Mouse (Mus musculus) MEL (cell line): ENCODE measurements around the gene Vdac1. TPM values are rescaled to one million over a fixed set of nuclear protein-coding genes. Genes with fewer than 3 reads are reported as not detected.
"Not testable (repeated sequence)": the region's sequence is repeated elsewhere in the genome, so short reads cannot be mapped to it uniquely, and the experiment has no call there.

Experiments
- DNase-seq: peaks from one replicate; pipeline ENCODE4 v3.0.0; 2011; ENCODE audit warnings: low read depth, low spot score
- H3K27ac ChIP-seq: 2 replicates; pipeline ENCODE4 v1.5.1; 2012; ENCODE audit warnings: low read depth, mild to moderate bottlenecking, control low read depth, low read length, moderate library complexity; ENCODE audit not compliant: control insufficient read depth
- H3K27me3 ChIP-seq, 2 experiments: fragments of 150-350 bp in 1 of 2; sonication (generic) in 1 of 2; 2 replicates each; pipeline ENCODE4 v1.6.1; 2012; ENCODE audit warnings: low read length in 2 of 2, mild to moderate bottlenecking in 2 of 2, improper control_type of control experiment in 1 of 2, moderate library complexity in 1 of 2; ENCODE audit not compliant: insufficient read depth in 2 of 2, control insufficient read depth in 1 of 2
- H3K36me3 ChIP-seq, 2 experiments: 2 replicates each; pipeline ENCODE4 v1.6.1; 2012 to 2014; ENCODE audit warnings: low read length in 2 of 2, improper control_type of control experiment in 1 of 2, inconsistent platforms in 1 of 2, mild to moderate bottlenecking in 1 of 2; ENCODE audit not compliant: insufficient read depth in 2 of 2, control insufficient read depth in 1 of 2
- H3K4me1 ChIP-seq, 2 experiments: fragments of 150-350 bp in 1 of 2; sonication (generic) in 1 of 2; 2 replicates each; pipeline ENCODE4 v1.6.1; 2012; ENCODE audit warnings: low read length in 2 of 2, improper control_type of control experiment in 1 of 2, mild to moderate bottlenecking in 1 of 2; ENCODE audit not compliant: insufficient read depth in 2 of 2, control insufficient read depth in 1 of 2
- H3K4me3 ChIP-seq, 2 experiments: fragments of 150-350 bp in 1 of 2; sonication (generic) in 1 of 2; 2 replicates each; pipeline ENCODE4 v1.5.1; 2012; ENCODE audit warnings: low read depth in 2 of 2, low read length in 2 of 2, mild to moderate bottlenecking in 2 of 2, moderate library complexity in 2 of 2, control low read depth in 1 of 2, improper control_type of control experiment in 1 of 2; ENCODE audit not compliant: control insufficient read depth in 1 of 2, insufficient read depth in 1 of 2
- H3K79me2 ChIP-seq: 2 replicates; pipeline ENCODE4 v1.6.1; 2012; ENCODE audit warnings: mild to moderate bottlenecking, low read length, moderate library complexity; ENCODE audit not compliant: control insufficient read depth, poor library complexity, insufficient read depth
- H3K9ac ChIP-seq: 2 replicates; pipeline ENCODE4 v1.6.1; 2012; ENCODE audit warnings: low read depth, mild to moderate bottlenecking, control low read depth, low read length, moderate library complexity; ENCODE audit not compliant: control insufficient read depth, poor library complexity, severe bottlenecking
- H3K9me3 ChIP-seq: fragments of 150-350 bp; sonication (generic); replicated peaks from 2 replicates; pipeline ENCODE4 v1.6.1; 2012; ENCODE audit warnings: mild to moderate bottlenecking, low read length, improper control_type of control experiment, moderate library complexity; ENCODE audit not compliant: insufficient read depth
- CTCF ChIP-seq, 3 experiments: IDR thresholded peaks in 2 of 3; conservative IDR thresholded peaks in 1 of 3; 2 replicates each; pipeline ENCODE4 v1.5.1; 2011 to 2012; ENCODE audit warnings: low read length in 3 of 3, low read depth in 2 of 3, mild to moderate bottlenecking in 2 of 3, improper control_type of control experiment in 1 of 3, inconsistent platforms in 1 of 3, mixed read lengths in 1 of 3, moderate library complexity in 1 of 3; ENCODE audit not compliant: control insufficient read depth in 1 of 3, insufficient read depth in 1 of 3, poor library complexity in 1 of 3, severe bottlenecking in 1 of 3
- ELF1 ChIP-seq: IDR thresholded peaks from 2 replicates; pipeline ENCODE4 v1.6.1; 2014; ENCODE audit warnings: low read depth, mild to moderate bottlenecking, inconsistent platforms, low read length, improper control_type of control experiment, moderate library complexity
- GATA1 ChIP-seq: IDR thresholded peaks from 2 replicates; pipeline ENCODE4 v1.6.1; 2011; ENCODE audit warnings: low read depth, low read length, improper control_type of control experiment
- MAX ChIP-seq: IDR thresholded peaks from 2 replicates; pipeline ENCODE4 v1.6.1; 2011; ENCODE audit warnings: low read length, improper control_type of control experiment
- MXI1 ChIP-seq: IDR thresholded peaks from 2 replicates; pipeline ENCODE4 v1.6.1; 2011; ENCODE audit warnings: mild to moderate bottlenecking, low read depth, low read length, improper control_type of control experiment
- NELFE ChIP-seq: IDR thresholded peaks from 2 replicates; pipeline ENCODE4 v1.6.1; 2011; ENCODE audit warnings: low read depth, low read length, improper control_type of control experiment
- POLR2A ChIP-seq, 2 experiments: IDR thresholded peaks; 2 replicates each; pipeline ENCODE4 v1.6.1; 2011 to 2012; ENCODE audit warnings: low read length in 2 of 2, mild to moderate bottlenecking in 2 of 2, control low read depth in 1 of 2, improper control_type of control experiment in 1 of 2, low read depth in 1 of 2, moderate library complexity in 1 of 2; ENCODE audit not compliant: control insufficient read depth in 1 of 2, insufficient read depth in 1 of 2, poor library complexity in 1 of 2
- POLR2AphosphoS2 ChIP-seq: IDR thresholded peaks from 2 replicates; pipeline ENCODE4 v1.6.1; 2011; ENCODE audit warnings: low read length, improper control_type of control experiment
- POLR2AphosphoS5 ChIP-seq: IDR thresholded peaks from 2 replicates; pipeline ENCODE4 v1.6.1; 2012; ENCODE audit warnings: low read depth, borderline replicate concordance, mild to moderate bottlenecking, inconsistent platforms, low read length, moderate library complexity, mixed read lengths
- SIN3A ChIP-seq: IDR thresholded peaks from 2 replicates; pipeline ENCODE4 v1.6.1; 2012; ENCODE audit warnings: low read length, improper control_type of control experiment, inconsistent platforms
- SMC3 ChIP-seq: IDR thresholded peaks from 2 replicates; pipeline ENCODE4 v1.6.1; 2011; ENCODE audit warnings: low read depth, low read length, improper control_type of control experiment
- TBP ChIP-seq: IDR thresholded peaks from 2 replicates; pipeline ENCODE4 v1.8.0; 2011; ENCODE audit warnings: low read depth, low read length, improper control_type of control experiment
- USF2 ChIP-seq, 2 experiments: IDR thresholded peaks; 2 replicates each; pipeline ENCODE4 v1.6.1; 2011 to 2012; ENCODE audit warnings: improper control_type of control experiment in 2 of 2, low read length in 2 of 2, borderline replicate concordance in 1 of 2, inconsistent platforms in 1 of 2, low read depth in 1 of 2, mild to moderate bottlenecking in 1 of 2; ENCODE audit not compliant: insufficient read depth in 1 of 2
- ZC3H11A ChIP-seq: IDR thresholded peaks from 2 replicates; pipeline ENCODE4 v1.6.1; 2012; ENCODE audit warnings: low read depth, mild to moderate bottlenecking, inconsistent platforms, low read length, improper control_type of control experiment
- ZNF384 ChIP-seq: IDR thresholded peaks from 2 replicates; pipeline ENCODE4 v1.6.1; 2012; ENCODE audit warnings: low read depth, mild to moderate bottlenecking, inconsistent platforms, low read length, improper control_type of control experiment
- polyA plus RNA-seq, 2 experiments: library from polyadenylated mRNA; stranded (reverse) in 1 of 2; unstranded in 1 of 2; fragments of >175 nt in 1 of 2; fragments of >200 nt in 1 of 2; gene quantifications; 2 replicates each; pipeline versions ENCODE4 v1.2.1 to v1.2.4; 2012; ENCODE audit warnings: low replicate concordance in 2 of 2, low read depth in 1 of 2; ENCODE audit not compliant: insufficient read length in 2 of 2, insufficient read depth in 1 of 2, missing spikeins in 1 of 2
- total RNA-seq: library from RNA; depleted of rRNA; stranded (reverse); fragments of 300-350 nt; gene quantifications from 2 replicates; pipeline ENCODE4 v1.2.3, GENCODE M21; 2012

Gene Vdac1
- total and polyA plus RNA-seq, 3 experiments = 257 to 389 (median 381) TPM

- no peak overlapping the region for H3K9ac ChIP-seq
- no peaks in the 10 kb centered on the region for H3K27me3 ChIP-seq
- TF ChIP-seq MXI1 = no peak
- no peak for TF ChIP-seq SMC3
- TF ChIP-seq GATA1 = no peak
- TF ChIP-seq TBP = no peak
- no peak for TF ChIP-seq POLR2AphosphoS5
- no peak for TF ChIP-seq CTCF (IDR thresholded peaks at IDR 0.05 in 2 of 3, conservative IDR thresholded peaks at IDR 0.05 in 1 of 3; ENCODE audit: control insufficient read depth in 1 of 3, insufficient read depth in 1 of 3, low read depth in 2 of 3, low read length in 3 of 3, poor library complexity in 1 of 3, severe bottlenecking in 1 of 3)
- TF ChIP-seq ZNF384 = no peak
- TF ChIP-seq USF2 (IDR thresholded peaks at IDR 0.05; ENCODE audit: borderline replicate concordance in 1 of 2, insufficient read depth in 1 of 2, low read depth in 1 of 2, low read length in 2 of 2) = no peak
- no peak for TF ChIP-seq ZC3H11A
- no peak for TF ChIP-seq SIN3A
- TF ChIP-seq POLR2AphosphoS2 = no peak
- TF ChIP-seq POLR2A (IDR thresholded peaks at IDR 0.05; ENCODE audit: control insufficient read depth in 1 of 2, insufficient read depth in 1 of 2, low read depth in 1 of 2, low read length in 2 of 2, poor library complexity in 1 of 2) = no peak
- TF ChIP-seq ELF1 = no peak
- no peaks in the 10 kb centered on the region for H3K4me1 ChIP-seq
- H3K27ac ChIP-seq = no peak overlapping the region
- H3K4me3 ChIP-seq = no peak overlapping the region
- H3K79me2 ChIP-seq = no peaks in the 10 kb centered on the region
- no peak for DNase-seq
- peaks cover 0 to 31% of the 10 kb centered on the region in 2 experiments; a peak in 2 of 4 replicates for H3K36me3 ChIP-seq
- no peaks in the 10 kb centered on the region for H3K9me3 ChIP-seq
These were observed 27.5 kb downstream of the Vdac1 start for GRCm38 (mm10) chr11:52388150-52388549.

GRCm38 (mm10) chr11:52388979-52389378, 28.3 kb downstream of the Vdac1 start:
- H3K27ac ChIP-seq = not testable (repeated sequence)

GRCm38 (mm10) chr11:52389933-52390332, 29.3 kb downstream of the Vdac1 start:
- H3K36me3 ChIP-seq = peaks cover 0 to 25% of the 10 kb centered on the region in 2 experiments; a peak in 2 of 4 replicates
- DNase-seq = peak; percentile 47

More at GRCm38 (mm10) chr11:52388979-52389378, 28.3 kb downstream of the Vdac1 start:
- H3K36me3 ChIP-seq = peaks cover 0 to 29% of the 10 kb centered on the region in 2 experiments; a peak in 2 of 4 replicates
- not testable (repeated sequence) for H3K9ac ChIP-seq, H3K27me3 ChIP-seq, DNase-seq, H3K9me3 ChIP-seq, H3K4me1 ChIP-seq, H3K4me3 ChIP-seq, H3K79me2 ChIP-seq

More at GRCm38 (mm10) chr11:52389933-52390332, 29.3 kb downstream of the Vdac1 start:
- TF ChIP-seq NELFE = 0 out of 2 replicates have a peak, but pooled peaks have one; percentile 24
- TF ChIP-seq MAX = no peak
- TF ChIP-seq POLR2AphosphoS2 = peak; percentile 49; the same call in 1 of the 2 replicates
- no peaks in the 10 kb centered on the region for H3K4me1 ChIP-seq
- H3K9me3 ChIP-seq = no peaks in the 10 kb centered on the region
- H3K9ac ChIP-seq = no peak overlapping the region
- H3K27me3 ChIP-seq = no peaks in the 10 kb centered on the region
- no peaks in the 10 kb centered on the region for H3K79me2 ChIP-seq
- no peak overlapping the region for H3K27ac ChIP-seq
- H3K4me3 ChIP-seq = no peak overlapping the region
